Mouse (Mus musculus) frontal cortex, postnatal 14 days (tissue): ENCODE data around the gene Calm5.
"Not testable (repeated sequence)": the region's sequence is repeated elsewhere in the genome, so short reads cannot be mapped to it uniquely, and the experiment has no call there.

Experiments used
- DNase-seq, 2 experiments: peaks; one replicate each; pipeline ENCODE4 v3.0.0; 2022; ENCODE audit warnings: low spot score in 2 of 2

Gene Calm5

GRCm38 (mm10) chr13:3853648-3854333 is at the start of gene Calm5:
Gene Calm5, plus strand, starts transcription at chr13:3854173.
- not testable (repeated sequence) for DNase-seq

GRCm38 (mm10) chr13:3804186-3804585 is 49.8 kb upstream of the Calm5 start, which contains the start of gene Calml3:
Gene Calml3, minus strand, starts transcription at chr13:3804316.
- no peak for DNase-seq

- DNase-seq: no peak
These were observed 48.8 kb upstream of the Calm5 start for GRCm38 (mm10) chr13:3805132-3805531.

- no peak for DNase-seq
These were observed 48.3 kb upstream of the Calm5 start for GRCm38 (mm10) chr13:3805638-3806037.

- no peak for DNase-seq
These were observed 46.7 kb upstream of the Calm5 start for GRCm38 (mm10) chr13:3807131-3807827.

- no peak for DNase-seq
These were observed 35.8 kb upstream of the Calm5 start for GRCm38 (mm10) chr13:3818012-3818739.

- no peak for DNase-seq
These were observed 35.3 kb upstream of the Calm5 start for GRCm38 (mm10) chr13:3818740-3819076.

GRCm38 (mm10) chr13:3822105-3822504 is 31.9 kb upstream of the Calm5 start:
- no peak for DNase-seq

GRCm38 (mm10) chr13:3825726-3826125 is 28.2 kb upstream of the Calm5 start:
- no peak for DNase-seq

- no peak for DNase-seq
These were observed 22.4 kb upstream of the Calm5 start for GRCm38 (mm10) chr13:3831546-3831945.

GRCm38 (mm10) chr13:3831994-3832393 is 22.0 kb upstream of the Calm5 start:
- no peak for DNase-seq

GRCm38 (mm10) chr13:3832450-3832849 is 21.5 kb upstream of the Calm5 start:
- no peak for DNase-seq

GRCm38 (mm10) chr13:3833644-3834043 is 20.3 kb upstream of the Calm5 start:
- DNase-seq: not testable (repeated sequence)

GRCm38 (mm10) chr13:3837312-3837807 is 16.6 kb upstream of the Calm5 start, which contains the start of gene Calm4:
Gene Calm4, plus strand, starts transcription at chr13:3837757.
- not testable (repeated sequence) for DNase-seq

- DNase-seq: not testable (repeated sequence)
These were observed 13.3 kb upstream of the Calm5 start for GRCm38 (mm10) chr13:3840662-3841061.

- no peak for DNase-seq
These were observed 3.6 kb upstream of the Calm5 start for GRCm38 (mm10) chr13:3850330-3850729.

- no peak for DNase-seq
These were observed 883 bp downstream of the Calm5 start for GRCm38 (mm10) chr13:3854856-3855255.

GRCm38 (mm10) chr13:3856252-3856651 is 2.3 kb downstream of the Calm5 start:
- DNase-seq: no peak

GRCm38 (mm10) chr13:3861251-3861650 is 7.3 kb downstream of the Calm5 start:
- DNase-seq: no peak

GRCm38 (mm10) chr13:3862325-3862724 is 8.4 kb downstream of the Calm5 start:
- no peak for DNase-seq

GRCm38 (mm10) chr13:3862922-3863580 is 9.1 kb downstream of the Calm5 start:
- DNase-seq: no peak
